Mouse (Mus musculus) T-helper 1 cell (primary cell): ENCODE measurements around the gene Mien1.

Experiments
- in situ Hi-C: fragments of 300-600 bp; cut with MboI, MseI; formaldehyde crosslinking; loops from one replicate; pipeline ENCODE4 v1.15.1; 2025; ENCODE audit warnings: high pct_unique_total_duplicates

Gene Mien1

DNA sequence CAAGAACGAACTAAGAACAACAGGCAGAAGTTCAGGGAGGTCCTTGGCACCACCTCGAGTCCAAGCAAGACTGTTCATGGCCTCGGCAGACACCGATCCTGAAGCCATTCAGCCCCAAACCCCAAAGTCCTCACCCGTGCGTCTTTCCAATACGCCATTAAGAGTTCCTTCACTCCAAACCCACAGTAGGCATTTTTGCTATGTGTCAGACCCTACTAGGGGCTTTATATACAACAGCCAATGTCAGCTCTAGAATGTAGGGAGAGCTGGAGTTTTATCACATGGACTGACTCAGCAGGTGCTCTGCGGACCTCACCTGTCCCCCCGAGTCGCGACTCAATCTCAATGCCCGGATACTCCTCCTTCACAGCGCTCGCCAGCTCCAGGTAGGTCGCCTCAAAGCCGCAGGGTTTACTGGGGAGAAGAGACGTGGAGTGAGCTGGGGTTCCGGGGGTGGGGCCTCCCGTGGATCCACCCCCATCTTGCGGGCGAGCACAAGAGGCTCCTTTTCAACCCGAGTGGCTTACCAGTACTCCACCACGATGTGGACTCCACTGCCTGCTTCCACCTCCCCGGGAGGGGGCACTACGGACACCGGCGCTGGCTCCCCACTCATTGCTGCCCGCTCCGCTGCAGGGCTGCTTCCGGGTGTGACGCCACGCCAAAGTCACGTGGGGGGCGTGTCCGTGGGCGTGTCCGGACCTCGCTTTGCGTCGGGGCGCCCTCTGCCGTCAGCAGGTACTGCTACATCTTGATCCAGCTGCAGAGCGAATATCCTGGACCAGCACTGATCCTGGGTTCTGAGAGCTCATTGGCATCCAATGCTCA lies at the start of gene Mien1:
Gene Mien1 (minus strand): TSS at position 661 of the 828 bp plus-strand sequence.
- in situ Hi-C loops, result no loop called here

DNA sequence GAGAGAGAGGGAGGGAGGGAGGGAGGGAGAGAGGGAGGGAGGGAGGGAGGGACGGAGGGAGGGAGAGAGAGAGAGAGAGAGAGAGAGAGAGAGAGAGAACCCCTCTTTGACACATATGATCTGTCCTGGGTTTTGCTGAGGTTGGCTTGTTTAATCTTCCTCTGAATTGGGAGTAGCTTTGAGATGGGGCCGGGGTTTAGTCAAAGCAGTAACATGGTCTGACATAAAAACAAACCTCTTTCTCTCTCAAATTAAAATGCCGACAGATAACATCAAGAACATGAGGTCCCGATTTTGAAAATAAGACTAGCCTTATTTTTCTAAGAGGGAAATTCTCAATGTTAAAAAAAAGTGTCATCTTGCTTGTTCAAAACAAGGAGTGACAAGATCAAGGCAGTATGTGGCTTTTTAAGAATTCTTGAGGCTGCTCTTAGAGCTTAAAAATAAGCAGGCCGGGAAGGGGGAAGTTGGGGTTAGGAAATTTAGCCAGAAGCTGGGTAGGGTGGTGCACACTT lies 48.8 kb upstream of the Mien1 start:
- in situ Hi-C loops, result no loop called here

DNA sequence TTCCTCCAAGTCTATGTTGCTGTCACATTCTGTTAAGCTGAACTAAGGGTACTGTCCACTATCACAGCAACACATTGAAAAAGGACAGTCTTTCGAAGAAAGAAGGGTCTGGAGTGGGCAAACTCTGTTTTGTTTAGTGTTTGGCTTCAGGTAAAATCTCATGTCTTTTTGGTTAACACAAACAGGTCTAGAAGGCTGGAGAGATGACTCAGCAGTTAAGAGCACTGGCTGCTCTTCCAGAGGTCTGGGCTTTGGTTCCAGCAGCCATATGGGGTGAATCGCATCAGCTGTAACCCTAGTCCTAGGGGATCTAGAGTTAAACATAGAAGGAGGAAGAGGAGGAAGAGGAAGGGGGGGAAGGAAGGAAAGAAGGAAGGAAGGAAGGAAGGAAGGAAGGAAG lies 47.0 kb upstream of the Mien1 start:
- in situ Hi-C loops, result no loop called here

DNA sequence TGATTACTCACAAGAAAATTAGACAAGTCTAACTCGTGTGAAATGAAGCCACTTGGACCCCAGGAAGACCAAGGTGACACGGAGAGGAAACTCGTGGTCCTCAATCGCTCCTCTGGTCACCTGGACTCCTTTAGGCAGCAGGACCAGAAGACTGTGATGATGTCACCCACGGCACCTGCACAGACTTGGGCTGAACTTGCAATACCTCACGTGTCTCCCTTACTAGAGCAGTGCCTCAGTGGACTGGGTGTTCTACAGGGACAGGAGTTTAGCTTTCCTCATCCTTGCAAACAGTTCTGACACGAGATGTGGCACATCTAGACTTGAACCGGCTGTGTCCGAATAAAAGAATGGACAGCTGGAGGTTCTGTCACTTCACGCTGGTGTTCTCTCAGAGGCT lies 43.3 kb upstream of the Mien1 start:
- in situ Hi-C loops, result no loop called here

DNA sequence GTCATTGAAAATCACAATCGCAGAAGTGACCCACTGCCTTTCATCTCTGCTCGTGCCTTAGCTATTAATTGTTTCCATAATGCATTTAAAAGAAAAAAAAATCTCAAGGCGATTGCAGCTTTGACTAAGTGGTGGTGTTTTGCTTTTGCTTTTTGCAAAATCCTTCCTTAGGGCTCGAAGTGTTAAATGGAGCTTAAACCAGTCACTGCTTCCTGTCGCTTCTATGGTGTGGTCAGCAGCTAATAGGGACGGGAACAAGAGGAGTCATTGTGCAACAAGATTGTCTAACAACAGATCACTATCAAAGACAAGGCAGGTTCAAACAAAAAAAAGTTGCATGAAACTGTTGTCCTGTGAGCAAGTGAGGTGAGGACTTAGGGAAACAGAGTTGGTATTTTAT lies 42.4 kb upstream of the Mien1 start:
- in situ Hi-C loops, result no loop called here

DNA sequence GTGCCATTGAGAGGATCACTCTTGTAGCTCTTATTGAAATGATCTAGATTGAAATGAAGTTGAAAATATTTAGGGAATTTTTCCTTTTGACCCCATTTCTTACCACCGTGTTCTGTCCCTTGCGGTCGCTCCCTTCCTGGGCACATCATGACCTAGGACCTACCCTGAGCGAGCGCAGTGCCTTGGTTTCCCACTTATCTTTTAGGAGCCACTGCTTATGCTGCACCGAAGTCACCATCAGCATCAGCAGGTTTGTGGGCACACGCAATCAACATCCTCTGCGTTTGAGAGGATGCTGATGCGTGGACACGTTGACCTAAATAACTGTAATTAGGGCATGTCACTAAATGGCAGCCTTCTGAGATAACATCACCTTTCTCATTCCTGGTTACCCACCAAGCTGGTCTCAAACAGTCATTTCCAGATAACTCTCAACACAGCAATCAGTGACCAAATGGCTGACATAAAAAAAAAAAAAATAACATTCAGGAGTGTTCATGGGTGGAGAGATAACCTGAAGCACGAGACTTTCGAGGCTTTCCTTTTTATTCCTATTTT lies 41.2 kb upstream of the Mien1 start:
- in situ Hi-C loops, result no loop called here

DNA sequence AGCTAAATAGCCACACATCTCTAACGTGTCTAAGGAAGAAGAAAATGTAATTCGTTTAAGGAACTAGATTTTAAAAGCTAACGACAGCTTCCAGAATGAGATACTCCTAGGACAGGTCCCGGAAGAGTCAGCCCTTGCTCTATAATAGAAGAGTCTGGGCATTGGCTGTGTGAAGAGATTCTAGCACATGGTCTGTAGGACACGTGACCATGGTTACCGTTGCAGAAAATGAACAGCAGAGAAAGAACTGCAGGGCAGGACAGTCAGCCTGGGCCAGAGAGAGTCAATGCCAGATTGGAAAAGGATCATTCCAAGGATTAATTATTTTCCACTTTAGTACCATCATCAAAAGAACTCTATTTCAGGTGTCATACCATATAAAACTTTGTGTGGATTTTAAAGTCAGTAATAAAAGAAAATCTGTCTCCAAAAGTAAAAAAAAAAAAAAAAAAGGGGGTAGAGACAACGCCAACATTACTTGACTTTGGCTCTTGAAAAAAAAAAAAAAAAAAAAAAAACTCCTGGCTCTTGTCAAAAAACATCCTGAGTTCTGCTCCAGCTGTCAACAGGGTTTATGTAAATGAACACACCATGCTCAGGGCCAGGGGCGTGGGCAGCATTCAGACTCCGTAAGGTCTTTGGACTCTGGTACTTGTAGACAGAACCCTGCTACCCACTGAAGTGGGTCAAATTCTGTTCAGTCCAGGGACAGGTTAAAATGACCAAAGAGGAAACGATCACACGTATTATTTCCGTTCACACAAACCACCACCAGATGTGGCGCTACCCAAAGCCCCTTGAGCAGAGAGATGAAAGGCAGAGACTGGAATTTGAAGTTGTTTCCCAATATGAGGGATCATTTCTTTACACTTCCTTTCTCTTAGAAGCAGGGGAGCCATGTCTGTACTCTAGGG lies 40.5 kb upstream of the Mien1 start:
- in situ Hi-C loops, result no loop called here

DNA sequence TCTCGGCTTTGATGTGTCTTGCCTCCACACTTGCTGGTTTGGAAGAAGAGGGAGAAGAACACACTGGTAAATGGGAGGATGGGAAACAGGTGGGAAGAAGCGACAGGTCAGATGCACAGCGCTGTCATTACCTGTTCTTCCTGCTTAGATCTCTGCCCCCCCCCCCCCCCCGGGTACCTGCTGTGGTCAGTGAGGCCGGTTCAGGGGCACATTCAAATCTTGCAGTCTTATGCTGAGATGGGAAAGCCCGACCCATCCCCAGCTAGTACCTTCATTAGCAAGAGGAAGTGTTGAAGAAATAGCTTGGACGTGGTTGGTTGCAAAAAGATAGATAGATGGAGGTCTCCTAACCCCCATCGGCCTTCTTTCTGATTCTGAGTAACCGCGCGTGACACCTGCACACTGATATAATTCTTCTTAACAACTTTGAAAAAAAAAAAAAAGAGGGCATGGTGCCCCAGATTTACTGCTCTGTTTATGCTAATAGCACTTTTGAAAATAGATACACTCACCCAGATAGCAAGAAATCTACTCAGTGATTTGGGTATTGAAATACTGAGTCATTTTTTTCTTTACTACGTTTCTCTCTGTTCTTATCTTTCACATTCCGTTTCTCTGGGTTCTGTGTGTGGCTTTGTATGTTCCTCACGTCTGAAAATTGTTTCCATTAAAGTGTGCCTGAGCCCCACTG lies 38.4 kb upstream of the Mien1 start:
- in situ Hi-C loops, result no loop called here

DNA sequence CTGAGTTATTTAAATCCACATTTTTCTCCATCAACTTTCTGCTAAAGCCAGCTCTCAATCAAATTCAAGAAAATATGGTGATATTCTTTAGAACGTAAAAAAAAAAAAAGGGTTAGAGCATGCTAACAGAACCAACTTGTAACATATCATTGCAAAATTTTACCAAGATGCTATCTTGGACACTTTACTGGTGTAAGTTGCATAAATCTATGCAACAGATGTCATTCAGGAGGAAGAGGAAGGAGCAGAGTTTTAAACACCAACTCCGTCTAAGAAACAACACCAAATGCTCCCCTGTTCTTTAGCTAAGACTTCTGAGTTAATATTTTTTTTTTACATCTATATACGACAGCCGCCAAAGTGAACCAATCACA lies 37.6 kb upstream of the Mien1 start:
- in situ Hi-C loops, result no loop called here

DNA sequence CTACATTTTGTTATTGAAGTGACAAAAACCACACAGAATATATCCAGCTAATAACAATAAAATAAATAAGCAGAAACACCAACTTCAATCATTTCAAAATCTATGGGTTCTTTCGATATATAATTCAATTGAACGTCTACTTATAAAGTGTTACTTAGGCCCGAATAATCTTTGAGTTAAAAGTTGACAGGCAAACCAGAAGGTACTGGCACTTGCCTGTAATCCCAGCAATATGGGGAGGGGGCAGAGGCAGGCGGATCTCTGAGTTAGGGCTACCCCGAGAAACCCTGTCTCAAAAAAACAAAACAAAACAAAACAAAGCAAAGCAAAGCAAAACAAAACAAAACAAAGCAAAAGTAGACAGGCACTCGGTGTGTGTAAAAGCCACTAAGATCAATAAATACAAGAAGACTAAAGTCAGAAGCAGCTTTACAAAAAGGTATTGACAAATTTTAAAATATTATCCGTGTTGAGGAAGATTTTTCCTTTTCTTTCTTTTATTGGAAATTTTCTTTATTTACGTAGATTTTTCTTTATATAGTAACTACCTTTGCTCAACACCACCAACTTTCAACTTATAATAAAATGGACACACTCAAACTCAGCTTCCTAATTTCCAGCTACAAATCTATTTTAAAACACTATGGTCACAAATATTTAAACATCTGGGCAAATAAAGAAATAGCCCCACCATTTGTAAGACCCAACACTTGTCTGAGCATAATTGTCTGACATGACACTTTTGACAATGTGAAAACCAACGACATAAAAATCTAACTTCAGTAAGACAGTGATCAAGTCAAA lies 37.0 kb upstream of the Mien1 start:
- in situ Hi-C loops, result no loop called here

DNA sequence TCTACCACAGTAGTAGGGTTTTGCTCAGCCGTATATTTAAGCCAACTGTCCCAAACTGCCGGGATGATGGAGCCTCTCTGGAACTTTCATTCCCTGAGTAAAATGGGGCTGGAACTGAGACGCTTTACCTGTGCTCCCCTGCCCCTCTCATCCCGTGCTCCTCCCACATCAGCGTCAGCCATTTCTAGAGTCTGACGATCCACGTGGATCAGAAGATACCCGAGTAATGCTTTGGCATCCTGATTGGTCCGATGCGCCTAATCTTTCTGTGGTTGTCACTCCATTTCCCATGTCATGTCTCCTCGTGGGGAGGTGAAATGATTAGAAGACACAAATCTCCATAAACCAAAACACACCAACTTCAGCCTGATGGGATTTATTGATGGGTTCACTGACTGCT lies 36.2 kb upstream of the Mien1 start:
- in situ Hi-C loops, result no loop called here

DNA sequence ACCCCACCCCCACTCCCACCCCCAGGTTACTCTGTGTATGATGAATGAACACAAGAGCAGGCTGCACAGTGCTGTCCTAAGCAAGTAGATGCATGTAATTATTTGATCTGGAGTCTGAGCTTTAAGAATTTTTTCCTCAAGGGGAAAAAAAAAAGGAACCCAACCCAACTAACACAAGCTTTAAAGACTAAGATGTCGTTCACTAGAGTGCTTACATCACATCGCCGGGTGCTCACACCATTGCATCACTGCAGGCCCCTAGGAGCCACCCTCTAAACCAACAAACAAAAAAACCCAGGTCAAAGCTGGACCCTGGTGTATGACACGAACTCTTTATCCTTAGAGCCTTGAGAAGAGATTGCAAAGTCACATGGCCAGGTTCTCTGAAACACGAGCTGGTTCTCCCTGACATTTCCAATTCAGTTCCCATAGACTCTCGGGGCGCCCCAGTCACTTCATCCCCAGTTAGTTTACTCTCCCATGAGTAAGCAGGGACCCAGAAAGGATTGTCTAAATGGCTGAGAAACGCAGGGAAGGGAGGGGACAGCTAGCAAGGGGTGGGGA lies 35.2 kb upstream of the Mien1 start:
- in situ Hi-C loops, result no loop called here

DNA sequence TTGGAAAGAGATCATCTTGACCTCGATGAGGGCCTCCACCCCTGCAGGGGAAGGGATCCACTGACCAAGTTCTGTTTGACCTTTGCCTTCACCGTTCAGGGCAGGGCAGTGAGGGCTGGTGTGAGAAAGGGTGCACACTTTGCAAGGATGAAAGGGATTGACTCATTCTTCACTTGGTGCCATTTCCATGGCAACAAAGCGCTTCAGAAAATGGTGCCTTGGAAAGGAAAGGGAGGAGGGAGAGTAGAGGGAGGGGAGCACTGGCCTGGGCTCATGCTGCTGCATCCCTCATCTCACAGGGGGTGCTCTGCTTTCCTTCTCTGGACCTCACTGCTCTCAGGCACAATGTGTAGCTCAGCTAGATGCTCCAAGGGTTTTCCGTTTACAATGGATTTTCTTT lies 33.9 kb upstream of the Mien1 start:
- in situ Hi-C loops, result no loop called here

DNA sequence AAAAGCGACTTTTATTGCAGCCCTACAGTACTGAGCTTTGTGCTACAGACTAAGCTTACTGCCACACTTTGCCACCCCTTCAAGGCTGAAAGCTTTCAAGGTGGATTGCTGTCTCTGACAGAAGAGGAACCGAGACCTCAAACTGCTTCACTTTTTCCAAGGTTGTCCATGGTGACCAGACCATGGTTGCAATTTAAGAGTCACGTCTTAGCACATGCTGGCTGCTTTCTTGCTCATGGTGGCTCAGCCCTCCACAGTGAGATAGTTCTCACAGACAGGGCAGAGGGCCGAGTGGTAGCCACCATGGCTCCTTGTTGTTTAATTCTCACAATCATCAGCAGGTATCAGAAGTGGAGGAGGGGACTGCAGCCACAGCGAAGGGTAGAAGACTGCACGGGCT lies 32.0 kb upstream of the Mien1 start:
- in situ Hi-C loops, result no loop called here

DNA sequence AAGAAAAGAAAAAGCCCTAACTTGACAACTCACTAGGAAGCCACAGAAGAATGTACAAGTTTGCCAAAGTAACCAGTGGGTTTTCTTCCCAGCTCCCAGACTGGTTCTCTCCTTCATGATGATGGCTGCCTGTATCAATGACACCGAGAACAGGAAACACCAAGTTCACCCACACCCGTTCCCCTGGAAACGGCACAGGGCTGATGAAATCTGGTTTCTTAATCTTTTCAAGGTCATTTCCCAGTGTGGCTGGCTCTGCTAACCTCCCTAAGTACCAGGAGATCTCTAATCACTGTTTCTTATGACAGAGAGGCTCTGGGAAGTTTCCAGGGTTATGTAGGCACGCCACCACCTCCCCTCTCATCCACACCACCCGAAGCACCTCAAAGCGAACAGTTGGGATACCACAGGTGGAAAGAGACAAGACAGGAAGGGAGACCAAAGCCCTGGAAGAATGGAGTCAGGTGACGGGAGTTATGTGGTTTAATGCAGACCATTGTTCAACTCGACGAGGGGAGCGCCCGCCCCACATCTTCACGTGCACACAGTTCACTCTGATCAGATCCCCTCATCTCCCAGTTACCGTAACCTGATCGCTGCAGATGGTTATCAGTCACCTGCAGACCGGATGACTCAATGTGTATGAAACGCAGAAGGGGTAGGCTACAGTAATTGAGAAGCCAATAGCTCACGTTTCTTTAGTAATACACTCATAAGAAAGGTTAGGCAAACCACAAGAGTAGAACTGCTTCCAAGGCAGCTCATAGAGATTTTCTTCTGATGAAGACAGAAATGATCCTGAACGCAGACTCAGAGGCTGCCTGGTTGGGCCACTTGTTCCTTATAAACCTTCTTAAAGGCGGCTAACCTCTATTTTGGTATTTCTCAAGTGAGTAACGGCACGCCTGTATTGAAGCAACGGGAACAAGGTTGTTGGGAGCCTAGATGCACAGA lies 31.2 kb upstream of the Mien1 start:
- in situ Hi-C loops, result loop anchor here (5.0 kb wide), 1 partner anchor 77 kb away; the partner anchor contains the start of gene Ikzf3

DNA sequence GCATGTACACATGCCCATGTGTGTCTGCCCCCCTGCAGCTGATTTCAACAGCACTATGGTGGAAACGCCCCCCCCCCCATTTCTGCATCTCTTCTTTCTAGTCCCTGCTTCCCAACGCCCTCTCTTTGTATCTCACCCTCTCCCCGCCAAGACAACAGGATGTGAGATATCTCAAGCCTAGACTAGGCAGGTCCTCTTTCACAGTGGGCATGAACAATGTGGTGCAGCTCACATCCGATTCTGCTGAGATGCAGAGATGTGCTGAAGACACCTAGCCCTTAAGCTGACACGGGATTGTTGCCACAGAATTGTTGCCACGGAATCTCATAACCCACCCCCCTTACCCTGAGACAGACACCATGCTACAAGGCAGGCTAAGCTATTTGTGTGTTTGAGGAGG lies 25.7 kb upstream of the Mien1 start:
- in situ Hi-C loops, result no loop called here

DNA sequence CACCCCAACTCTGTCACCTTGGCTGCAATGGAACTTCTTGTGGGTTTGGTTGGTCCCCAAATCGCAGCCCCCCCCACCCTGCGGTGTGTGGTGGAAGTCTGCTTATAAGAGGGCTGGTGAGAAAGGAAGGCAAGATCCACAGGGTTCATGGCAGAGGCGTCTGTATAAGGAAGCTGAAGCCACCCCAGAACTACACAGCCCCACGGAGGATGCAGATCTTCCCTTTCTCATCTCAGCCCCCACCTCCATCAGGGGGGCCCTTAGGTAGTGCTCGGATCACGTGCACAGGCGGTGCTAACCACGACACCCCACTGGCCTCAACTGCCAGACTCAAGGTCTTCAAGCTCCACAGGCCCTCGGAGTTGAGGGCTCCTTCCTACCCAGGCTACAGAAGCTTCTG lies 25.1 kb upstream of the Mien1 start:
- in situ Hi-C loops, result no loop called here

DNA sequence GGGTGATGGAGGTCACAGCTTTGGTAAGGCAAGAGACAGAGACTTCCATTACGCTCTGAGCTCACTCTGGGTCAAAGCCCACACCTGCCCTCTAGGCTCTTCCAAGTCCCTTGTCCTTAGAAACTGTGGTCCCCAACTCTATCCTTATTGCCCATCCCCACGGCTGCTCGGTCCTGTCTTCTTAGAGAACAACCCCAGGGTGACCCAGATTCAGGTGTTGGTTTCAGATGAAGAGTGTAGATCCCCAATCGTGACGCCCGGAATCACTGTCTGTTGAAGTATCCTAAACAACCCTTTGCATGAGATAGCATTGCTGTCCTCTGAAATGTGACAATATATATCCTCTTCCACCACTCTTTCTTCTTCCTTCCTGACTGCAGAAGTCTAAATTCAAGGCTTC lies 23.5 kb upstream of the Mien1 start:
- in situ Hi-C loops, result no loop called here

DNA sequence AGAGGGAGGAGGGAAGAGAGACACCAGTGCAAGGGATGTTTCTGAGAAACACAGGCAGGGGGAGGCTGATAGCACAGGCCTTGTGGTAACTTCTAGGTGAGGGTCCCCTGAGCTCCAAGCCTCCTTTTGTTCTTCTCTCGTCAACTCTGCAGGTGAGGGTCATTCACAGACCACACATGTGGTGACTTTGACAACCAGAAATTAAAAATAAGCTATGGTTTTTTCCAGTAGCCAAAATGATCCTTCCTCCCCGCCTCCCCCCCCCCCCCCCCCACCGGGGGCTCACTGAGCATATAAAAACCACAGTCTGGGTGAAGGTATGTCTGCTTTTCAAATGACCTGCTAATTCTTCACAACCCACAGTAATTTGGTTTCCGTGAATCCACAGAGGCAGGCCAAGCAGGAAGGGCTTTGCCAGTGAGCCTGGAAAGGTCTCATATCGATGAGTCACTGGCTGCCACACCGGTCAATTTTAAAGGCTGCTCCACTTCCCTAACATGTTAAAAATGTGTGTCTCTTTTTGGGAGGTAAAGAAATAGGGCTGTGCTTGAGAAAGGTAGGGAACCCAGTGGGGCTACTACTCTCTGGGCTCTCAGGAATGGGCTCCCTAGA lies 22.4 kb upstream of the Mien1 start:
- in situ Hi-C loops, result no loop called here
